Mouse (Mus musculus) bone marrow macrophage, adult 2 months (primary cell): ENCODE measurements at regions not wholly inside any gene's neighbourhood (a gene's known extent, or its start where the extent isn't known, plus 50 kb on each side); places are given as distances from the start of the nearest gene placed in this dataset.

Source experiments
- H3K27ac ChIP-seq: 2 replicates; pipeline ENCODE4 v1.5.1; 2012; ENCODE audit warnings: low read depth, low read length; ENCODE audit not compliant: insufficient read depth
- H3K4me1 ChIP-seq: 2 replicates; pipeline ENCODE4 v1.6.1; 2012; ENCODE audit warnings: low read length; ENCODE audit not compliant: control insufficient read depth, insufficient read depth
- H3K4me3 ChIP-seq: 2 replicates; pipeline ENCODE4 v1.5.1; 2012; ENCODE audit warnings: mild to moderate bottlenecking, low read length, moderate library complexity; ENCODE audit not compliant: insufficient read depth
- CTCF ChIP-seq: IDR thresholded peaks from 2 replicates; pipeline ENCODE4 v1.5.1; 2012; ENCODE audit warnings: low read depth, mild to moderate bottlenecking, low read length, moderate library complexity
- POLR2A ChIP-seq: IDR thresholded peaks from 2 replicates; pipeline ENCODE4 v1.6.1; 2012; ENCODE audit warnings: mild to moderate bottlenecking, low read depth, low read length, borderline replicate concordance

- Histone ChIP-seq H3K4me1 (no peaks in the 10 kb centered on the region), H3K27ac (no peak overlapping the region), H3K4me3 (no peak overlapping the region)
- TF ChIP-seq CTCF (no peak), POLR2A (no peak)
Observed at GRCm38 (mm10) chr3:70097813-70098212, 90.4 kb downstream of the Otol1 start.

DNA sequence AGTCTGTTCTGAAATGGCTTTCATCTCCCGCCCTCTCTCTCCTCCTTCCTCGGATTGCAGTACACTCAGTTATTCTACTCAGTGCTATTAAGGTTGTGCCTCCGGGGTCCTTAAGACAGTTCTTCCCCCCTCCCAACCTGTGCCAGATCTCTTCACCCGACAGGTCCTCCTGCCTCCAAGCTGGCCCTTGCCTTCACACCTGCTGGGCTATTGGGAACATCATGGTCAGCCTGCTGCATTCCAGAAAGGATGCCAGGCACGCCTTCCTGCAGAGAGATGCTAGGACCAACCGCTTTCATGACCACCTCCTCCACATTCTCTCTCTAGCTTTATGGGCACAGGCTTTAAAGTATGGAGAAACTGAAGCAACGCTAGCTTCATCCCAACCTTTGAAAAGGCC, 94.7 kb downstream of the Otol1 start:
- Histone ChIP-seq H3K4me1 (no peaks in the 10 kb centered on the region), H3K4me3 (no peak overlapping the region), H3K27ac (no peak overlapping the region)
- TF ChIP-seq CTCF, result no peak
- TF ChIP-seq POLR2A, result no peak

DNA sequence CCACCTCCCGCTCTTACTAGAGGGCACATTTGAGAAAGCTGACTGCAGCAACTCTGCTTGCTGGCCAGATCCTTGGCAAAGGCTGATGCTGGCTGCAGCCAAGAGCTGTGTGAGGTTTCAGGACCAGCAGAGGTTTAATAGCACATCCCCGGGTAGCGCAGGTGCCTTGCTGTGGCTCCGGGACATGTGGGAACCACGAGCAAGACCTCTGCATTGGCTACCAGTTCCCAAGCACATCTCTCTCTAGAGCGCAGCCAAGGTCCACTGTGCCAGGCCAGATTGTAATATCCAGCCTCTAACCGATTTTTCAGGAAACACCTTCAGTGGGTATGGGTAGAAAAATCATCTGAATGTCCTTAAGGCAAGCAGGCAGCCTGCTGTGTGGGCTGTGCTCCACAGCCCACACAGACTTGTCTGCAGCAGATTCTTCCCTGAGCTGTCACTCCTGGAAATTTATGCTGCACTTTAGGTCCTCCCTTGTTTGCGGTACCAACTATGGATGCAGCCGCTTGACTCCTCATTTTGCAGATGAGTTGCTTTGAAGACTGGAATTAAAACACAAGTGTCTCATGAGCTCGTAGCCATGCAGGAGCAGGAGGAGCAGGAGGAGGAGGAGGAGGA, 95.3 kb downstream of the Otol1 start:
- Histone ChIP-seq H3K4me3 (no peak overlapping the region), H3K27ac (no peak overlapping the region), H3K4me1 (no peaks in the 10 kb centered on the region)
- TF ChIP-seq CTCF, result no peak
- TF ChIP-seq POLR2A, result no peak

- no peaks in the 10 kb centered on the region for H3K4me1 ChIP-seq
- H3K27ac ChIP-seq, result no peak overlapping the region
- TF ChIP-seq CTCF (no peak), POLR2A (no peak)
- H3K4me3 ChIP-seq, result peak overlapping the region; percentile 62
Observed at GRCm38 (mm10) chr3:70103983-70104827, 96.8 kb downstream of the Otol1 start.

GRCm38 (mm10) chr3:70104828-70105399, 97.5 kb downstream of the Otol1 start:
- H3K4me1 ChIP-seq, result no peaks in the 10 kb centered on the region
- no peak overlapping the region for H3K27ac ChIP-seq
- no peak overlapping the region for H3K4me3 ChIP-seq
- TF ChIP-seq POLR2A (no peak), CTCF (peak; percentile 72)

- Histone ChIP-seq H3K27ac (no peak overlapping the region), H3K4me1 (no peaks in the 10 kb centered on the region), H3K4me3 (no peak overlapping the region)
- no peak for TF ChIP-seq POLR2A
- TF ChIP-seq CTCF, result no peak
Observed at GRCm38 (mm10) chr3:70105561-70105960, 98.1 kb downstream of the Otol1 start.

DNA sequence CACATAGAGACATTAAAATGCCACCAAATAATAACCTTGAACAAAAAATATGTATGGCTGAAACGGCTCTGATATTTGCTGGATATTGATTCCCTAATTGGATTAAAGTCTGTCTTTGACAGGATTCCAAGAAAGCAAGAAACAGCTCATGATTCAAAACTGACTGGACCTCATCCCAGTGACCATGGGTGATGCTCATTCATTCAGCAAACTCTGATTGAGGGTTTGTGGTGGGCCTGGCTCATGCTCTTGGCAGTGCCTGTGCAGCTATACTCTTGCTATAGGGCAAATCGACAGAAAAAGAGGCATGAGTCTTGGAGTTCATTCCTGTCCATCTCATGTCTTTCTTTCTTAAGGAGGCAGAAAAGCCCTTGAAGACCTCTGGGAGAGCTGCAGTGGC, 98.7 kb downstream of the Otol1 start:
- Histone ChIP-seq H3K27ac (no peak overlapping the region), H3K4me3 (no peak overlapping the region), H3K4me1 (no peaks in the 10 kb centered on the region)
- TF ChIP-seq POLR2A (no peak), CTCF (no peak)

DNA sequence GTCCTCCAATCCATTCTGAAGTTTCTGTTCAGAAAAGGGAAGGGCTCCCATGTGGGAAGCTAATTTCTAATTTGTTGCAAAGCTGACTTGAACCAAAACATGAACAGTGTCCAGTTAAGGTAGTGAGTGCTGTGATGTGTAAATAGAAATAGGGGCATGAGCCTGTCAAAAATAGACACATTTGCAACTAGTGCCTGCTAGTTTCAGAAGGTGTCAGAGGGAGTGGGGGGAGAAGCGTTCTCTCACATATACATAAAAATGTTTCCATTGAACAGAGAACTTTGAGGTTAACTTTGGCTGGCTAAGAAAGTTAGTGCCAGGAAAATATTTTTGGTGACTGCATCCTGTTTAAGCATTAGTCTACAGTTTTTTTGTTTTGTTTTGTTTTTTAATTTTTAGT, 118.8 kb downstream of the Otol1 start:
- H3K4me1 ChIP-seq, result no peaks in the 10 kb centered on the region
- H3K27ac ChIP-seq, result no peak overlapping the region
- no peak overlapping the region for H3K4me3 ChIP-seq
- TF ChIP-seq CTCF (no peak), POLR2A (no peak)

DNA sequence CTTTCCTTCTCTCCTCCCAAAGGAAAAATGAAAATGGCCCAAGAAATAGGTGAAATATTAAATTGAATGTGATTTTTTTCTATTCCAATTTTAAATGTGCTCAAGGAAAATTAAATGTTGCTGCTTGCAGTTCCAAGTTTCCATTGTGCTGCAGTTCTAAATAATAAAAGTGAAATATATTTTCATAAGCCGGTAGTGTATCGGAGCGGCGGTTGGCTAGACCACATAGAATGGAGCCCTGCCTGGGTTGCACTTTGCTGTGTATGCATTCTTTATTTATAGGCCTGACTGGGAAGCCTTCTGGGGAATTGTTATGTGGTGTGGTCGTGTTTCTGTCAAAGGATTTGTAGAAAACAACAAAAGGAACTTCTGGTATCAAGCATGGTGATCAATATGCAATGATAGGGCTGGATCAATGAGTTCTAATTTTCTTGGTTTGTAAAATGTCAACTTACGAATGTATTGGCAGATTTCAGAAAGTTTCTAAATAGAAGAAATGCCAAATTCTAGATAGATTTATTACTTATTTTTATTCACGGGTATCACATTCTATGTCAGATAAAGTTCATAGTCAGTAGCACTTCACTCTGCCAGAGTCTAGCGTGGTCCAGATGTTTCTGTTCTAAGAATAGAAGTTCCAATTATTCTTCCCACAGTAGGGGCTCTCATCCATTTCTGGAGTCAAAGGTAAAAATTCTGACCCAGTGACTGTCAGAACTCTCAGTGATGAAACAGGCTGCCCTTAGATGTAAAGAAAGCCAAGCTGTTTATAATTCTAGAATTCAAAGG, 123.0 kb downstream of the Otol1 start:
- no peak overlapping the region for H3K4me3 ChIP-seq
- no peak overlapping the region for H3K27ac ChIP-seq
- TF ChIP-seq POLR2A (no peak), CTCF (no peak)
- no peaks in the 10 kb centered on the region for H3K4me1 ChIP-seq

DNA sequence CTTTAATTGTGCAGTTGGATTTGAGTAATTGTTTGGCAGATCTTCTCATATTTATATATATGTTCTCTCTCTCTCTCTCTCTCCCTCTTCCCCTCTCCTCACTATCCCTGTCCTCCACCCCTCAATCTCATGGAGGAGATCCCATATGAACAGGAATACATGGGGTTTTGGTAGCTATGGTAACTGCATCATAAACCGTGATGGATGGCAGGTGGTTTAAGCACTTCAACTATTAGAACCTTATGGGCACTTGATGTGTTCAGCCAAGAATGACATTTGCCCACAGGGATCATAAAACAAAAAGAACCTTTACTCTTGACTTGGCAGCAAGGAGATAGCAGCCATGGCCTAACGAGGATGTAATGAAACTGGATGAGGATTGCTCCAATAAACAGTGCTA, 127.5 kb downstream of the Otol1 start:
- H3K4me3 ChIP-seq, result no peak overlapping the region
- H3K27ac ChIP-seq, result no peak overlapping the region
- no peak for TF ChIP-seq POLR2A
- no peaks in the 10 kb centered on the region for H3K4me1 ChIP-seq
